Mouse (Mus musculus) CH12.LX (cell line): ENCODE results near the gene Serpina6. TPM values are rescaled to one million over a fixed set of nuclear protein-coding genes. Genes with fewer than 3 reads are reported as not detected.

Source experiments
- DNase-seq: peaks from one replicate; pipeline ENCODE4 v3.0.0-alpha.2; 2013; ENCODE audit errors: extremely low read depth
- H3K27ac ChIP-seq: 2 replicates; pipeline ENCODE4 v1.5.1; 2012; ENCODE audit warnings: low read depth, mild to moderate bottlenecking, control low read depth, moderate library complexity; ENCODE audit not compliant: insufficient read depth
- H3K27me3 ChIP-seq: replicated peaks from 2 replicates; pipeline ENCODE3; 2012; ENCODE audit warnings: inconsistent platforms
- H3K36me3 ChIP-seq, 2 experiments: replicated peaks in 1 of 2; 2 replicates each; pipeline versions ENCODE3 to v1.6.1; 2012; ENCODE audit warnings: inconsistent platforms in 1 of 2, low read length in 1 of 2, mild to moderate bottlenecking in 1 of 2, mixed read lengths in 1 of 2, moderate library complexity in 1 of 2; ENCODE audit not compliant: control insufficient read depth in 1 of 2, insufficient read depth in 1 of 2
- H3K4me1 ChIP-seq, 2 experiments: 2 replicates each; pipeline ENCODE4 v1.6.1; 2012; ENCODE audit warnings: inconsistent platforms in 1 of 2, moderate library complexity in 1 of 2; ENCODE audit not compliant: insufficient read depth in 2 of 2, control insufficient read depth in 1 of 2
- H3K4me2 ChIP-seq: 2 replicates; pipeline ENCODE4 v1.6.1; 2012; ENCODE audit warnings: low read depth, mild to moderate bottlenecking, control low read depth; ENCODE audit not compliant: poor library complexity, insufficient read depth, severe bottlenecking
- H3K4me3 ChIP-seq, 3 experiments: fragments of 150-350 bp in 1 of 3; sonication (generic) in 1 of 3; replicated peaks in 1 of 3; 2 replicates each; pipeline versions ENCODE3 to v1.5.1; 2011 to 2012; ENCODE audit warnings: low read depth in 2 of 3, low read length in 2 of 3, mild to moderate bottlenecking in 2 of 3, moderate library complexity in 2 of 3, control low read depth in 1 of 3, improper control_type of control experiment in 1 of 3, inconsistent platforms in 1 of 3, mixed read lengths in 1 of 3; ENCODE audit not compliant: poor library complexity in 1 of 3
- H3K79me2 ChIP-seq: replicated peaks from 2 replicates; pipeline ENCODE4 v1.6.1; 2012; ENCODE audit warnings: mild to moderate bottlenecking, moderate library complexity; ENCODE audit not compliant: control insufficient read depth, poor library complexity, insufficient read depth, severe bottlenecking; ENCODE audit errors: extremely low read depth
- H3K9ac ChIP-seq: 2 replicates; pipeline ENCODE4 v1.6.1; 2012; ENCODE audit warnings: low read depth, mild to moderate bottlenecking, control low read depth, moderate library complexity; ENCODE audit not compliant: insufficient read depth
- H3K9me3 ChIP-seq: replicated peaks from 2 replicates; pipeline ENCODE3; 2012; ENCODE audit warnings: low read length, inconsistent platforms, mixed read lengths
- ETS1 ChIP-seq: conservative IDR thresholded peaks from 2 replicates; pipeline ENCODE4 v1.6.1; 2012; ENCODE audit warnings: low read depth, mild to moderate bottlenecking, inconsistent platforms, low read length, improper control_type of control experiment, moderate library complexity
- PAX5 ChIP-seq: IDR thresholded peaks from 2 replicates; pipeline ENCODE4 v1.6.1; 2012; ENCODE audit warnings: low read length, inconsistent platforms, mixed read lengths
- TCF12 ChIP-seq: IDR thresholded peaks from 2 replicates; pipeline ENCODE4 v1.6.1; 2014; ENCODE audit warnings: low read depth, mild to moderate bottlenecking, inconsistent platforms, low read length, improper control_type of control experiment
- UBTF ChIP-seq: IDR thresholded peaks from 2 replicates; pipeline ENCODE4 v1.6.1; 2012; ENCODE audit warnings: low read depth, mild to moderate bottlenecking, inconsistent platforms, low read length, improper control_type of control experiment, moderate library complexity
- USF1 ChIP-seq: IDR thresholded peaks from 2 replicates; pipeline ENCODE4 v1.6.1; 2014; ENCODE audit warnings: low read depth, mild to moderate bottlenecking, inconsistent platforms, low read length, improper control_type of control experiment
- USF2 ChIP-seq: conservative IDR thresholded peaks from 2 replicates; pipeline ENCODE4 v1.6.1; 2011; ENCODE audit warnings: low read depth, low read length, improper control_type of control experiment
- ZMIZ1 ChIP-seq: IDR thresholded peaks from 2 replicates; pipeline ENCODE4 v1.6.1; 2012; ENCODE audit warnings: low read depth, mild to moderate bottlenecking, inconsistent platforms, low read length, improper control_type of control experiment
- dilution Hi-C: fragments of 300-500 bp; cut with MboI; formaldehyde crosslinking; loops from 2 replicates; pipeline ENCODE4 v1.14.3; 2020; ENCODE audit warnings: low sequenced_read_pairs; ENCODE audit not compliant: extremely low pct_unique_long_range_greater_than_20kb, extremely low pct_ligation_motif_present
- in situ Hi-C: fragments of 300-500 bp; cut with MboI; formaldehyde crosslinking; loops from 3 replicates; pipeline ENCODE4 v1.14.3; 2019; ENCODE audit warnings: low sequenced_read_pairs, low pct_ligation_motif_present, low pct_unique_long_range_greater_than_20kb, mixed read lengths
- polyA plus RNA-seq: library from polyadenylated mRNA; unstranded; fragments of >175 nt; gene quantifications from 2 replicates; pipeline ENCODE4 v1.2.1, GENCODE M21; 2012; ENCODE audit warnings: low read depth; ENCODE audit not compliant: insufficient read length
- total RNA-seq, 2 experiments: library from RNA; depleted of rRNA; stranded (reverse); fragments of 300-350 nt in 1 of 2; fragments of >200 nt in 1 of 2; gene quantifications; 2 replicates each; pipeline ENCODE4 v1.2.3; 2012 to 2014

Gene Serpina6
- total and polyA plus RNA-seq, 3 experiments: not detected

GRCm38 (mm10) chr12:103598411-103598810 is 58.6 kb downstream of the Serpina6 start:
- no peak overlapping the region for H3K4me2 ChIP-seq
- no peak for DNase-seq
- no peaks in the 10 kb centered on the region for H3K79me2 ChIP-seq
- H3K9ac ChIP-seq: no peak overlapping the region
- no peak overlapping the region for H3K27ac ChIP-seq
- H3K27me3 ChIP-seq: no peaks in the 10 kb centered on the region
- in situ Hi-C loops (no loop called here), dilution Hi-C loops (no loop called here)
- no peak overlapping the region for H3K4me3 ChIP-seq
- H3K4me1 ChIP-seq: peaks cover 0 to 6% of the 10 kb centered on the region in 2 experiments; a peak in 1 of 4 replicates
- no peak for TF ChIP-seq PAX5
- no peak for TF ChIP-seq ETS1
- no peak for TF ChIP-seq TCF12
- TF ChIP-seq UBTF: no peak
- TF ChIP-seq USF2: no peak
- no peak for TF ChIP-seq ZMIZ1
- no peak for TF ChIP-seq USF1
- no peaks in the 10 kb centered on the region for H3K36me3 ChIP-seq
- H3K9me3 ChIP-seq: no peaks in the 10 kb centered on the region

Other genes starting within 250 kb of the Serpina6 start
- 0.34 and 1.2 TPM in 2 replicates for gene 9330161L09Rik, start 249.4 kb downstream of the Serpina6 start, total RNA-seq (2012; rRNA removed)
- gene 9330161L09Rik, start 249.4 kb downstream of the Serpina6 start, total RNA-seq (2014; rRNA removed): 0.24 and 0.50 TPM in 2 replicates
- gene 9330161L09Rik, start 249.4 kb downstream of the Serpina6 start, polyA plus RNA-seq: 0.33 and 0.54 TPM in 2 replicates
- gene Ddx24, start 231.4 kb downstream of the Serpina6 start, total RNA-seq (2012; rRNA removed): 76.2 and 91.3 TPM in 2 replicates
- gene Ddx24, start 231.4 kb downstream of the Serpina6 start, total RNA-seq (2014; rRNA removed): 83.0 and 87.9 TPM in 2 replicates
- 125 and 150 TPM in 2 replicates for gene Ddx24, start 231.4 kb downstream of the Serpina6 start, polyA plus RNA-seq
- gene Ifi27, start 223.0 kb downstream of the Serpina6 start, total RNA-seq (2012; rRNA removed): 143 and 198 TPM in 2 replicates
- 135 and 150 TPM in 2 replicates for gene Ifi27, start 223.0 kb downstream of the Serpina6 start, total RNA-seq (2014; rRNA removed)
- 132 and 142 TPM in 2 replicates for gene Ifi27, start 223.0 kb downstream of the Serpina6 start, polyA plus RNA-seq
- gene Ifi27l2a, start 213.5 kb downstream of the Serpina6 start, total RNA-seq (2012; rRNA removed): 116 and 133 TPM in 2 replicates
- 262 and 289 TPM in 2 replicates for gene Ifi27l2a, start 213.5 kb downstream of the Serpina6 start, total RNA-seq (2014; rRNA removed)
- 81.1 and 83.9 TPM in 2 replicates for gene Ifi27l2a, start 213.5 kb downstream of the Serpina6 start, polyA plus RNA-seq
- gene Ifi27l2b, start 200.0 kb downstream of the Serpina6 start, total RNA-seq (2012; rRNA removed): not detected in 2 replicates
- gene Ifi27l2b, start 200.0 kb downstream of the Serpina6 start, total RNA-seq (2014; rRNA removed): not detected in 2 replicates
- not detected in 2 replicates for gene Ifi27l2b, start 200.0 kb downstream of the Serpina6 start, polyA plus RNA-seq
- gene Ppp4r4, start 124.9 kb downstream of the Serpina6 start, total RNA-seq (2012; rRNA removed): 0.34 and 0.38 TPM in 2 replicates
- gene Ppp4r4, start 124.9 kb downstream of the Serpina6 start, total RNA-seq (2014; rRNA removed): 0.54 and 0.68 TPM in 2 replicates
- gene Ppp4r4, start 124.9 kb downstream of the Serpina6 start, polyA plus RNA-seq: 0.42 and 1.7 TPM in 2 replicates
- not detected in 2 replicates for gene Serpina10, start 25.8 kb downstream of the Serpina6 start, total RNA-seq (2012; rRNA removed)
- gene Serpina10, start 25.8 kb downstream of the Serpina6 start, total RNA-seq (2014; rRNA removed): not detected in 2 replicates
- not detected in 2 replicates for gene Serpina10, start 25.8 kb downstream of the Serpina6 start, polyA plus RNA-seq
- gene Serpina16, start 18.9 kb upstream of the Serpina6 start, total RNA-seq (2012; rRNA removed): not detected in 2 replicates
- gene Serpina16, start 18.9 kb upstream of the Serpina6 start, total RNA-seq (2014; rRNA removed): not detected in 2 replicates
- not detected in 2 replicates for gene Serpina16, start 18.9 kb upstream of the Serpina6 start, polyA plus RNA-seq
- not detected in 2 replicates for gene Serpina1f, start 38.3 kb upstream of the Serpina6 start, total RNA-seq (2012; rRNA removed)
- gene Serpina1f, start 38.3 kb upstream of the Serpina6 start, total RNA-seq (2014; rRNA removed): not detected in 2 replicates
- not detected in 2 replicates for gene Serpina1f, start 38.3 kb upstream of the Serpina6 start, polyA plus RNA-seq
- not detected in 2 replicates for gene Serpina1d, start 116.4 kb upstream of the Serpina6 start, total RNA-seq (2012; rRNA removed)
- gene Serpina1d, start 116.4 kb upstream of the Serpina6 start, total RNA-seq (2014; rRNA removed): not detected in 2 replicates
- gene Serpina1d, start 116.4 kb upstream of the Serpina6 start, polyA plus RNA-seq: not detected in 2 replicates
- 0.08 TPM in 1 of 2 replicates, not detected in the other for gene Serpina1b, start 173.2 kb upstream of the Serpina6 start, total RNA-seq (2012; rRNA removed)
- gene Serpina1b, start 173.2 kb upstream of the Serpina6 start, total RNA-seq (2014; rRNA removed): not detected in 2 replicates
- gene Serpina1b, start 173.2 kb upstream of the Serpina6 start, polyA plus RNA-seq: not detected in 2 replicates
- gene Serpina1a, start 206.3 kb upstream of the Serpina6 start, total RNA-seq (2012; rRNA removed): not detected in 2 replicates
- gene Serpina1a, start 206.3 kb upstream of the Serpina6 start, total RNA-seq (2014; rRNA removed): not detected in 2 replicates
- gene Serpina1a, start 206.3 kb upstream of the Serpina6 start, polyA plus RNA-seq: not detected in 2 replicates
- gene Serpina1c, start 247.7 kb upstream of the Serpina6 start, total RNA-seq (2012; rRNA removed): not detected in 2 replicates
- not detected in 2 replicates for gene Serpina1c, start 247.7 kb upstream of the Serpina6 start, total RNA-seq (2014; rRNA removed)
- gene Serpina1c, start 247.7 kb upstream of the Serpina6 start, polyA plus RNA-seq: not detected in 2 replicates